Mouse (Mus musculus) midbrain, embryonic 15.5 days (tissue): ENCODE data around the gene Gnaz. TPM values are rescaled to one million over a fixed set of nuclear protein-coding genes. Genes with fewer than 3 reads are reported as not detected.

ENCODE experiments used
- ATAC-seq: fragments of 200-750 bp; cut with Nextera tagmentation; replicated peaks from 2 replicates; pipeline ENCODE4 v1.8.0; 2017; ENCODE audit warnings: moderate TSS enrichment
- H3K27ac ChIP-seq: fragments of 300-500 bp; sonication (generic); 2 replicates; pipeline ENCODE4 v1.5.1; 2015; ENCODE audit warnings: mild to moderate bottlenecking, inconsistent platforms
- H3K27me3 ChIP-seq: fragments of 300-500 bp; sonication (generic); replicated peaks from 2 replicates; pipeline ENCODE4 v1.6.1; 2015; ENCODE audit warnings: inconsistent platforms
- H3K36me3 ChIP-seq: fragments of 300-500 bp; sonication (generic); replicated peaks from 2 replicates; pipeline ENCODE4 v1.6.1; 2015; ENCODE audit warnings: inconsistent platforms
- H3K4me1 ChIP-seq: fragments of 300-500 bp; sonication (generic); 2 replicates; pipeline ENCODE4 v1.6.1; 2015; ENCODE audit warnings: inconsistent platforms
- H3K4me2 ChIP-seq: fragments of 300-500 bp; sonication (generic); 2 replicates; pipeline ENCODE4 v1.6.1; 2015; ENCODE audit warnings: inconsistent platforms, mild to moderate bottlenecking, moderate library complexity
- H3K4me3 ChIP-seq: fragments of 300-500 bp; sonication (generic); 2 replicates; pipeline ENCODE4 v1.5.1; 2015; ENCODE audit warnings: mild to moderate bottlenecking, inconsistent platforms
- H3K9ac ChIP-seq: fragments of 300-500 bp; sonication (generic); 2 replicates; pipeline ENCODE4 v1.6.1; 2015; ENCODE audit warnings: mild to moderate bottlenecking, inconsistent platforms
- H3K9me3 ChIP-seq: fragments of 300-500 bp; sonication (generic); 2 replicates; pipeline ENCODE4 v1.6.1; 2016; ENCODE audit warnings: inconsistent platforms
- WGBS: fragments of 180-500 bp; shearing (Covaris S2); methylation state at CpG from one replicate; pipeline ENCODE4 v1.1.7; 2015; ENCODE audit warnings: mixed read lengths; 5-methylcytosine and 5-hydroxymethylcytosine counted together
- polyA plus RNA-seq: library from polyadenylated mRNA; unstranded; fragments of >200 nt; fragmentation: Nextera tagmentation; extraction: Ambion mirVana; gene quantifications from 2 replicates; pipeline ENCODE4 v1.2.1, GENCODE M21; 2015

Gnaz gene
- polyA plus RNA-seq, 1 experiment from 2014 or later = 86.2 TPM

DNA sequence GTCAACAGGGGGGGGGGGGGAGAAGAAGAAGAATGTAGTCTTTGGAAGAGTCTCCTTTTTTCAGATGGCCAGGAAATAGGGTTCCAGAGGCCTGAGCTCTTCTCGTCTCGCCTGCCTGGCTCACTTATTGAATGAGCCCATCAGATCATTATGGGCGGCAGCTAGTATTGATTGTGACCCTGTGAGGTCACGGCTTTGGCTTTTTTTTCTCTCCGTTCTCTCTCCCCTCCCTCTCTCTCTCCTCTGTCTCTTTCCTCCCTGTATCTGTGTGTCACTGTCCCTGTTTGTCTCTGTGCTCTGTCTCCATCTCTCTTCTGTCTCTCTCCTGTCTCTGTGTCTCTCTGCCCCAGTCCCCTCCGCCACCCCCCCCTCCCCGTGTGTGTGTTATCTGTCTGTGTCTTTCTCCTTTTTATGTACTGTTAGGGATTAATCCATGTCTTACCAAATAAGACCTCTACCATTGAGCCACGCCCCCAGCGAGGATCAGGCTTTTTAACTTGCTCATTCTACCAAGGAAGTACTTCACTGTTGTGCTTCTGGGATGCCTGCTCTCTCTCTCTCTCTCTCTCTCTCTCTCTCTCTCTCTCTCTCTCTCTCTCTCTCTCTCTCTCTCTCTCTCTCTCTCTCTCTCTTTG, 91.9 kb downstream of the Gnaz start:
- no peak for ATAC-seq
- Histone ChIP-seq H3K9ac (no peak overlapping the region), H3K27ac (no peak overlapping the region), H3K27me3 (no peaks in the 10 kb centered on the region), H3K9me3 (no peaks in the 10 kb centered on the region), H3K4me1 (peaks cover 55% of the 10 kb centered on the region), H3K36me3 (no peaks in the 10 kb centered on the region), H3K4me3 (no peak overlapping the region), H3K4me2 (peak overlapping the region; percentile 84; the same call in 1 of the 2 replicates)
- 15% methylated on average over 9 of the region's 9 CpGs for WGBS

DNA sequence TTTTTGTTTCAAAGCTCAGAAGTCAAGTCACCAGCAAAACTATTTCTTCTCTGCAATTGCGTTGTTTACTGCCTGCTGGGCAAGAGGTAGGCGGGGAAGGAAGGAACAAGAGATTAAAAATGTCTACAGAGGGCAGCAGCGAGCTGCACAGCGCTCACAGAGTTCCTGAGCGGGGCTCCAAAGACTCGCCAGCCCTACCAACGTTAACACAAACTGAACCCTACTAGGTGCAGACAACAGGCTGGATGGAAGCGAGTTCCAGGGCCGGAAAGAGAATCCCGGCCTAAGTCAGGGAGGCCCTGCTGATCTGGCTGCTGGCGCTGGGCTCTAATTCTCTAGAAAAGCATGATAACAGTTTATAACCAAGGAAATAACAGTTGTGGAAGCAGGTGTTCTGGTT, 92.4 kb downstream of the Gnaz start:
- no peak for ATAC-seq
- peak overlapping the region; percentile 84 for H3K4me2 ChIP-seq
- WGBS = 2% methylated on average over 11 of the region's 11 CpGs

DNA sequence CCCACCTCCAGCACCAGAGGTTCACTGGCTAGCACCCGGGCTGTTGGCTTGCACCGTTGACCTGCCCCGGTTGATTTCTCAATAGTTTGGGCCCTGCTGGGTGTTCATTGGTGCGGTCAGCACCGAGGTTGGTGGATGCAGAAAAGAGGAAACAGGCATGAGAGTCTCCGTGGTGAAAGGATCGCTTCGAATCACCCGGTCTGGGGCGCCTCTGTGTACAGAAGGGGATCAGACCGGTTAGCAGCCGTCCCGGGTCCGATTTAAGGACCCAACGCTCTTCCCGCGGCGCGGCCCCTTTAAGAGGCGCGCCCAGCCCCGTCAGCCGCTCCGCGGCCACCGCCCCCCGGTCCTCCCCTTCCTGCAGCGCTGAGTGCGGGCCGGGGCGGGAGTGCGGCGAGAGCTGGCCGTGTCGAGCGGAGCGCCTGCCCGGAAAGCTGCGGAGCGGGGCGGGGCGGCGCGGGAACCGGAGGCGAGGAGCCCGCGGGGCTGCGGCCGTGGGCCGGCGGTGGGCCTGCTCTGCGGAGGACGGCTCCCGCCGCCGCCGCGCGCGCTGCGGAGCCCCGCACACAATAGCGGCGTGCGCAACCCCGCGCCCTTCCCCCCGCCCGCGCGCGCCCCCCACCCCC, 93.4 kb downstream of the Gnaz start, which contains the start of gene Bcr:
Gene Bcr, plus strand, starts transcription at position 376 of the 626 bp plus-strand sequence.
- ATAC-seq = peak; percentile 84
- Histone ChIP-seq H3K9ac (peak within 1 kb of the TSS; percentile 89), H3K27me3 (no peaks in the 10 kb centered on the region), H3K4me2 (peak within 1 kb of the TSS; percentile 84), H3K36me3 (no peaks in the 10 kb centered on the region), H3K9me3 (no peaks in the 10 kb centered on the region), H3K27ac (peak within 1 kb of the TSS; percentile 94), H3K4me1 (peaks cover 67% of the 10 kb centered on the region), H3K4me3 (peak within 1 kb of the TSS; percentile 73)
- WGBS = under 1% methylated on average over 60 of the region's 73 CpGs

More for the DNA sequence above, 92.4 kb downstream of the Gnaz start:
- Histone ChIP-seq H3K27me3 (no peaks in the 10 kb centered on the region), H3K36me3 (no peaks in the 10 kb centered on the region), H3K4me3 (peak overlapping the region; percentile 73), H3K9me3 (no peaks in the 10 kb centered on the region), H3K9ac (no peak overlapping the region), H3K4me1 (peaks cover 57% of the 10 kb centered on the region), H3K27ac (no peak overlapping the region)

- Histone ChIP-seq H3K9me3 (no peaks in the 10 kb centered on the region), H3K27ac (peak overlapping the region; percentile 94), H3K4me1 (peaks cover 67% of the 10 kb centered on the region), H3K4me3 (peak overlapping the region; percentile 73), H3K27me3 (no peaks in the 10 kb centered on the region), H3K9ac (peak overlapping the region; percentile 89), H3K36me3 (no peaks in the 10 kb centered on the region), H3K4me2 (peak overlapping the region; percentile 84)
- ATAC-seq = peak; percentile 37; the same call in 1 of the 2 replicates
- under 1% methylated on average over 42 of the region's 48 CpGs for WGBS
These were observed 93.9 kb downstream of the Gnaz start for GRCm38 (mm10) chr10:75060843-75061235.

- no peaks in the 10 kb centered on the region for H3K36me3 ChIP-seq
- H3K4me2 ChIP-seq = peak overlapping the region; percentile 84
- H3K27me3 ChIP-seq = no peaks in the 10 kb centered on the region
- peak overlapping the region; percentile 73 for H3K4me3 ChIP-seq
- WGBS = 2% methylated on average over 71 of the region's 71 CpGs
- peak overlapping the region; percentile 89 for H3K9ac ChIP-seq
- H3K27ac ChIP-seq = peak overlapping the region; percentile 94
- peaks cover 66% of the 10 kb centered on the region for H3K4me1 ChIP-seq
- H3K9me3 ChIP-seq = no peaks in the 10 kb centered on the region
- ATAC-seq = 0 out of 2 replicates have a peak, but pooled peaks have one; percentile 0
These were observed 94.6 kb downstream of the Gnaz start for GRCm38 (mm10) chr10:75061341-75062188.

DNA sequence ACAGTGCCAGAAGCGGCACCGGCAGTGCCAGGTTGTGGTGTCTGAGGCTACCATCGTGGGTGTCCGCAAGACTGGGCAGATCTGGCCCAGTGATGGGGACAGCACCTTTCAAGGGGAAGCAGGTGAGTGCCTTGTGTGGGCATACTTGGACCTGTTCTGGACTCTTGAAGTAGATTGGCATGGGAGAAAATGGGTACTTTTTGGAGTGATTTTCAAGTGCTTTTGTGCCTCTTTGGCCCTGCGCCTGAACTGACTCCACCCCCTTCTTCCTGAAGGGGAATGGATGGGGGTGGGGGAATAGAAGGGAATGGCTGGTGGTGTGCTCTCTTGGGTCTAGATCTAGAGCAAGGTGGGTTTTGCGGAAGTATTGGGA, 95.2 kb downstream of the Gnaz start:
- Histone ChIP-seq H3K27me3 (no peaks in the 10 kb centered on the region), H3K36me3 (no peaks in the 10 kb centered on the region), H3K4me1 (peaks cover 70% of the 10 kb centered on the region), H3K4me3 (peak overlapping the region; percentile 73), H3K9me3 (no peaks in the 10 kb centered on the region), H3K27ac (no peak overlapping the region), H3K9ac (peak overlapping the region; percentile 89), H3K4me2 (peak overlapping the region; percentile 84)
- WGBS = 14% methylated on average over 6 of the region's 6 CpGs
- no peak for ATAC-seq

GRCm38 (mm10) chr10:75062621-75063020, 95.6 kb downstream of the Gnaz start:
- Histone ChIP-seq H3K9ac (peak overlapping the region; percentile 89), H3K27me3 (no peaks in the 10 kb centered on the region)
- WGBS = 44% methylated on average over 5 of the region's 6 CpGs

GRCm38 (mm10) chr10:75063301-75063965, 96.5 kb downstream of the Gnaz start:
- no peaks in the 10 kb centered on the region for H3K27me3 ChIP-seq
- H3K36me3 ChIP-seq = no peaks in the 10 kb centered on the region
- peak overlapping the region; percentile 73 for H3K4me3 ChIP-seq
- H3K4me2 ChIP-seq = peak overlapping the region; percentile 84
- no peaks in the 10 kb centered on the region for H3K9me3 ChIP-seq
- no peak overlapping the region for H3K27ac ChIP-seq
- peak overlapping the region; percentile 37 for H3K9ac ChIP-seq
- no peak for ATAC-seq
- H3K4me1 ChIP-seq = peaks cover 81% of the 10 kb centered on the region
- 48% methylated on average over 12 of the region's 12 CpGs for WGBS

More at GRCm38 (mm10) chr10:75062621-75063020, 95.6 kb downstream of the Gnaz start:
- no peak for ATAC-seq
- no peaks in the 10 kb centered on the region for H3K9me3 ChIP-seq
- H3K36me3 ChIP-seq = no peaks in the 10 kb centered on the region
- H3K4me2 ChIP-seq = peak overlapping the region; percentile 84
- no peak overlapping the region for H3K27ac ChIP-seq
- H3K4me1 ChIP-seq = peaks cover 74% of the 10 kb centered on the region
- peak overlapping the region; percentile 73 for H3K4me3 ChIP-seq

GRCm38 (mm10) chr10:75065691-75066090, 98.7 kb downstream of the Gnaz start:
- Histone ChIP-seq H3K36me3 (no peaks in the 10 kb centered on the region), H3K4me2 (peak overlapping the region; percentile 84; the same call in 1 of the 2 replicates), H3K9ac (no peak overlapping the region), H3K27ac (no peak overlapping the region), H3K4me3 (no peak overlapping the region), H3K4me1 (peaks cover 72% of the 10 kb centered on the region), H3K27me3 (no peaks in the 10 kb centered on the region), H3K9me3 (no peaks in the 10 kb centered on the region)
- WGBS = 80% methylated on average over 6 of the region's 6 CpGs
- no peak for ATAC-seq
